Mouse (Mus musculus): ENCODE data around the gene Med18.

Med18 gene

GRCm38 (mm10) chr4:132424765-132425164, 39.0 kb downstream of the Med18 start:
- intact Hi-C loops (cut with DNase I) = loop anchor here (5.0 kb wide), 2 partner anchors 38 to 88 kb away; partner anchors contain the start of genes Med18 and Sesn2

GRCm38 (mm10) chr4:132421923-132422782, 41.6 kb downstream of the Med18 start, which contains the start of gene Phactr4:
Gene Phactr4, minus strand, starts transcription at chr4:132422489.
- intact Hi-C loops (cut with DNase I) = loop anchor here (5.0 kb wide), 2 partner anchors 40 to 90 kb away; partner anchors contain the start of genes Med18 and Sesn2

- intact Hi-C loops (cut with DNase I) = loop anchor here (5.0 kb wide), 2 partner anchors 41 to 91 kb away; partner anchors contain the start of genes Med18 and Sesn2
Observed at GRCm38 (mm10) chr4:132421556-132421922, 42.2 kb downstream of the Med18 start.

- intact Hi-C loops (cut with DNase I) = loop anchor here (5.0 kb wide), 2 partner anchors 42 to 92 kb away; partner anchors contain the start of genes Med18 and Sesn2
Observed at GRCm38 (mm10) chr4:132420471-132420870, 43.2 kb downstream of the Med18 start.

GRCm38 (mm10) chr4:132415966-132416365, 47.8 kb downstream of the Med18 start:
- intact Hi-C loops (cut with DNase I) = loop anchor here (10.0 kb wide), 1 partner anchor 121 kb away; no protein-coding TSS in a partner anchor

GRCm38 (mm10) chr4:132413257-132413656, 50.5 kb downstream of the Med18 start:
- intact Hi-C loops (cut with DNase I) = loop anchor here (5.0 to 10.0 kb wide), 2 partner anchors 41 to 118 kb away; no protein-coding TSS in a partner anchor

GRCm38 (mm10) chr4:132411322-132412094, 52.2 kb downstream of the Med18 start:
- intact Hi-C loops (cut with DNase I) = loop anchor here (5.0 to 10.0 kb wide), 2 partner anchors 39 to 117 kb away; no protein-coding TSS in a partner anchor

- intact Hi-C loops (cut with DNase I) = loop anchor here (5.0 to 10.0 kb wide), 3 partner anchors 37 to 115 kb away; no protein-coding TSS in a partner anchor
Observed at GRCm38 (mm10) chr4:132409587-132410229, 54.0 kb downstream of the Med18 start.
